Mouse (Mus musculus) heart, embryonic 16.5 days (tissue): ENCODE measurements around the gene Ogfod3. TPM values are rescaled to one million over a fixed set of nuclear protein-coding genes. Genes with fewer than 3 reads are reported as not detected.

ENCODE experiments used
- ATAC-seq: fragments of 200-750 bp; cut with Nextera tagmentation; replicated peaks from 2 replicates; pipeline ENCODE4 v1.8.0; 2017; ENCODE audit warnings: moderate number of reproducible peaks; ENCODE audit not compliant: insufficient read depth, low FRiP score; ENCODE audit errors: extremely low read depth
- H3K27ac ChIP-seq: fragments of 300-500 bp; sonication (generic); 2 replicates; pipeline ENCODE4 v1.5.1; 2014; ENCODE audit warnings: mild to moderate bottlenecking, low read length, control low read depth, moderate library complexity
- H3K27me3 ChIP-seq: fragments of 300-500 bp; sonication (generic); 2 replicates; pipeline ENCODE4 v1.6.1; 2014; ENCODE audit warnings: low read length, mixed read lengths; ENCODE audit not compliant: control insufficient read depth, insufficient read depth
- H3K36me3 ChIP-seq: fragments of 300-500 bp; sonication (generic); 2 replicates; pipeline ENCODE4 v1.6.1; 2014; ENCODE audit not compliant: control insufficient read depth, insufficient read depth
- H3K4me1 ChIP-seq: fragments of 300-500 bp; sonication (generic); 2 replicates; pipeline ENCODE4 v1.6.1; 2014; ENCODE audit warnings: low read length, mixed read lengths; ENCODE audit not compliant: control insufficient read depth, insufficient read depth
- H3K4me2 ChIP-seq: fragments of 300-500 bp; sonication (generic); 2 replicates; pipeline ENCODE4 v1.6.1; 2014; ENCODE audit warnings: low read depth, mild to moderate bottlenecking, control low read depth, low read length
- H3K4me3 ChIP-seq: fragments of 300-500 bp; sonication (generic); 2 replicates; pipeline ENCODE4 v1.5.1; 2014; ENCODE audit warnings: mild to moderate bottlenecking, control low read depth, low read length
- H3K9ac ChIP-seq: fragments of 300-500 bp; sonication (generic); 2 replicates; pipeline ENCODE4 v1.6.1; 2014; ENCODE audit warnings: low read length, control low read depth
- H3K9me3 ChIP-seq: fragments of 300-500 bp; sonication (generic); replicated peaks from 2 replicates; pipeline ENCODE4 v1.6.1; 2016; ENCODE audit warnings: low read length; ENCODE audit not compliant: control insufficient read depth
- WGBS: fragments of 180-500 bp; shearing (Covaris S2); extraction: QIAGEN DNeasy Blood & Tissue Kit; methylation state at CpG from one replicate; pipeline ENCODE4 v1.1.7; 2014; 5-methylcytosine and 5-hydroxymethylcytosine counted together
- polyA plus RNA-seq: library from polyadenylated mRNA; unstranded; fragments of >200 nt; fragmentation: Nextera tagmentation; extraction: Ambion mirVana; gene quantifications from 2 replicates; pipeline ENCODE4 v1.2.1, GENCODE M21; 2015

Ogfod3 gene
- polyA plus RNA-seq: 28.2 and 32.7 TPM in 2 replicates

DNA sequence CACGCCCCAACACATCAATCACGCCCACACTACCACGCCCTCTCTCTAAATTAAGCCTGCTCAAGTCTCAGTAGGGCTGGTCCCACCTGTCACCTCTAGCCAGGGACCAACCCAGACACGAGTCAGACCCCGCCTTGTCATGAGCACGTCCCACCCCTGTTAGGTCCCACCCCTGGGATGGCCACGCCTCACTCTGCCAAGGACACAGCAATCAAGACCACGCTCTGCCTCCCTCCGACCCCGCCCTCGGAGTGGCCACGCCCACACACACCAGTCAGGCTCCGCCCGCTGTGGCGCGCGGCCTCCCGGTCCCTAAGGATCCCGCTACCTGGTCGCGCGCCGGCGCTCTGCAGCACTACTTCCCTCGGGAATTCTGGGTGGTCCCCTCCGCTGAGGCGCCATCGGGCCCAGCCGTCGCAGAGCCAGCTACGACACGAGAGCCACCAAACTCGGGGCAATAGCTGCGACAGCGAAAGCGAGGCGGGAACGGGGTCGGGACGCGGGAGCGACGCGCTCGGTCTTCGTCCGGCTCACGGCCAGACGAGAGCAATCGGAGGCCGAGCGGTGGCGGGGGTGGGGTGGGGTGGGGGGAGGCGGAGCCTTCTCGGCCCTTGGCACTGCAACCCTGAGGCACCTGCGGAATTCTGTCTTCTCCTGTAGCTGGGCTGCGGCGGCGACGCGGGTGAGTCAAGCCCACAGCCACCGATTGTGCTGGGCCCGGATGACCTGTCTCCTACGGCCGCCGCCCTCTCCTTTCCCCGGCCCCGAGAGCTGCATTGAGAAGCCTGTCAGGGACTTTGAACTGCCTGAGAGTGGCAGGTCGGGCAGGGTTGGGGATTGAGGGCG lies at the start of gene Ogfod3, which contains the start of gene Hexdc:
Gene Ogfod3, minus strand, starts transcription at position 551 of the 846 bp plus-strand sequence.
Gene Hexdc, plus strand, starts transcription at position 273 of the 846 bp plus-strand sequence.
- H3K4me1 ChIP-seq: peaks cover 11% of the 10 kb centered on the region
- H3K9ac ChIP-seq: peak within 1 kb of the TSS; percentile 91
- no peaks in the 10 kb centered on the region for H3K9me3 ChIP-seq
- H3K4me2 ChIP-seq: peak within 1 kb of the TSS; percentile 90
- H3K27ac ChIP-seq: peak within 1 kb of the TSS; percentile 83
- peaks cover 6% of the 10 kb centered on the region; the same call in 1 of the 2 replicates for H3K36me3 ChIP-seq
- peak within 1 kb of the TSS; percentile 69 for H3K4me3 ChIP-seq
- ATAC-seq: peak; percentile 98
- under 1% methylated on average over 66 of the region's 70 CpGs for WGBS
- H3K27me3 ChIP-seq: no peaks in the 10 kb centered on the region

DNA sequence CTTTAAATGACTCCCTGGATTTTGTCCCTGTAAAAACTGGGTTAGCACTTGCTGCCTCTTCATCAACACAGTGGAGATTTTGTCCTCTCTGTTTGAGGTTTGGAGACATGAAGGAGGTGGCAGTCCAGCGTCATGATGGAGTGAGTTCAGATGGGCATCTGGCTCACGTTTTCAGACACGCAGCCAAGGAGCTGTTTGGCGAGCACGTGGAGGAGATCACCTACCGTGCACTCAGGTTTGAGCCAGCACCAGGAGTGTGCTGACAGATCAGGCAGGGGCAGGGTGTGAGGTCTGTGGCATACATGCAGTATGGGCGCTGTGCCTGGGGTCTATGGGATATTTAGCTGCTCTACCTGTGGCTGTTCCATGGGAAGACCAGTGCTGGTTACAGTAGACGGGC lies 45.7 kb upstream of the Ogfod3 start:
- 82% methylated on average over 8 of the region's 8 CpGs for WGBS
- Histone ChIP-seq H3K27ac (no peak overlapping the region), H3K9ac (no peak overlapping the region), H3K27me3 (no peaks in the 10 kb centered on the region), H3K36me3 (peaks cover 72% of the 10 kb centered on the region), H3K4me1 (no peaks in the 10 kb centered on the region), H3K4me2 (no peak overlapping the region), H3K9me3 (no peaks in the 10 kb centered on the region), H3K4me3 (no peak overlapping the region)
- ATAC-seq: no peak

DNA sequence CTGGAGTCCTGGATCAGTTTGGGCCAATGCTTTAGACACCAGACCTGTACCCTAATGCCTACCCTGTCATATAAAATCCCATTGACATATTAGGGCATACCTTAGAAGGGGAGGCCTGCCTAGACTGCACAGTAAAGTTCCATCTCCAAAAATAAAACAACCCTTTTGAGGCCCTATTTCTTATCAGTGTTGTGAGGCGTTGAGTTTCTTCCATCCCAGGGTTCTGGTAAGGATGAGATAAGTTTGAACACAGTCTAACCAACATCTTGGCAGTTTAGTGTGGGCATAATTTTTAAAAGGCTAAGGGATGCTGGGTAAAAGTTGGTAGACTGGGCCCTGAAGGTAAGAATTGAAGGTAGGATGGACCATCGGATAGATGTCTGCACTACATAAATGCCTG lies 35.2 kb upstream of the Ogfod3 start:
- peak overlapping the region; percentile 33; the same call in 1 of the 2 replicates for H3K27ac ChIP-seq
- ATAC-seq: no peak
- no peaks in the 10 kb centered on the region for H3K9me3 ChIP-seq
- peaks cover 33% of the 10 kb centered on the region for H3K36me3 ChIP-seq
- WGBS: 67% methylated on average over 2 of the region's 2 CpGs
- no peak overlapping the region for H3K4me3 ChIP-seq
- H3K4me1 ChIP-seq: peaks cover 24% of the 10 kb centered on the region
- 0 out of 2 replicates have a peak overlapping the region, but pooled peaks have one; percentile 14 for H3K9ac ChIP-seq
- no peaks in the 10 kb centered on the region for H3K27me3 ChIP-seq
- peak overlapping the region; percentile 14; the same call in 1 of the 2 replicates for H3K4me2 ChIP-seq

DNA sequence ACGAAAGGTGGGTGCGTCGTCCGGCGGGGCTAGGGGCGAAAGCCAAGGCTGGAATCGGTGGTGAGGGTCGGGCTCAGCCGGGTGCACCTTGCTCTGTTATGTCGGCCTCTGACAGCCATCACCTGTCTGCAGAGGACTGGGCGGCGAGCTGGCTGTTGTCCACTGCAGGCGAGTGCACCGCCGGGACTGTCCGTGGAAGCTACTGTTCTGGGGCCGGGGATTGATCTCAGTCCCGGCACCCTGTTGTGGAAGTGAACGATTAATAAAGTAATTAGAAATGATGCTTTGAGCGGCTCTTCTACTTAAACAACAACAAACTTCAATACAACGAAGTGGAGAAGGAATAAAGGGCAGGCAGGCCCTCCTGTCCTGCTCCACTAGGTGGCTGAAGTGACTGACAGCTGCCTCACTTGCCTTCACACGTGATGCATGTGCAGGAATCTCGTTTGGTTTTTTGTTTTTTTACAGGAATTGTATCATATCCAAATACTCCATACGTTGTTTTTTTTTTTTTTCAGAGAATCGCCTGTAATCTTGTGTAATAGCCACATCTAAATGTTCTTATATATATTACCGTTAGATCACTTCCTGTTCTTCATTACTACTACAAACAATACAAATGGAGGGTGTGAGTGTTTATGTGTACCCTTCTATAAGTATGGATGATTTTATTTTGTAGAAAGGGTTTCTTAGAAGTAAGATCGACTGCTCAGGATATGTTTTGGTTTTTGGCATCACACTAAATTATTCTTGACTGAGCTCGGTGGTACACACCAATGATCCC lies 33.0 kb upstream of the Ogfod3 start:
- peak overlapping the region; percentile 98 for H3K27ac ChIP-seq
- H3K27me3 ChIP-seq: no peaks in the 10 kb centered on the region
- peak; percentile 19 for ATAC-seq
- H3K4me2 ChIP-seq: peak overlapping the region; percentile 73
- H3K4me1 ChIP-seq: peaks cover 27% of the 10 kb centered on the region
- WGBS: 3% methylated on average over 28 of the region's 28 CpGs
- peak overlapping the region; percentile 91 for H3K9ac ChIP-seq
- no peaks in the 10 kb centered on the region for H3K9me3 ChIP-seq
- peaks cover 16% of the 10 kb centered on the region for H3K36me3 ChIP-seq
- H3K4me3 ChIP-seq: peak overlapping the region; percentile 92

DNA sequence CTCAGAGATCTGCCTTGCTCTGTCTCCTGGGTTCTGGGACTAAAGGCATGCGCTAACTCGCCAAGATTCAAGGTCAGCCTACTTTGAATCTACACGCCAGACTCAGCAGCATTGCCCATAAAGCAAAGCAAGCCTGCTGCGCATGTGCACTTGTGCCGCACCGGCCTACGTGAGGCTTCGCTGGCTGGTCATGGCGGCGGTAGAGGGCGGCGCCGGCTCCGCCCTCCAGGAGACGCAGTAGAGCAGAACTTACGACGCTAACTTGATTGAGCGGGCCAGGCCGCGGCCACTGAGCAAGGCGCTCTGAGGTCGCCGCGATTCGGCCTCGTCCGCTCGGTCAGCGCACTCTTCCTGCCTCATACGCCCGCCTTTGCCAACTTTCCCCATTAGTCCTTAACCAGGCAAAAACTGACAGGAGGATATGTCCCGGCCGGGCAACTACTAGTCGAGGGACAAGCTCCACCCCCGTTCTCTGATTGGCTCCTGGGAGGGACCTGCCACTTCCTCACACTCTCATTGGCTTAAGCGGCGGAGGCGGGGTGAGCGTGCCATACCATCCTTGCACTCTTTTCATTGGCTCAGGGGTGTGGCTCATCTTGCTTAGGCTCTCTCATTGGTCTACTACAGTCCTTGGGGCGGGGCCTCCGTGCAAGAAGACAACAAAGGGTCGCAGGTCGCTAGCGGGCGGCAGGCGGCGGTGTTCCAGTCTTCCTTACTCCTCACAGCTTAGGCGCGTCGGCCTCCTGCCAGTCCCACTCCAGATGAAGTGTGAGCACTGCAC lies 32.2 kb upstream of the Ogfod3 start, which contains the start of gene Narf:
Gene Narf, plus strand, starts transcription at position 690 of the 781 bp plus-strand sequence.
- Histone ChIP-seq H3K4me2 (peak within 1 kb of the TSS; percentile 73), H3K27ac (peak within 1 kb of the TSS; percentile 100), H3K36me3 (peaks cover 12% of the 10 kb centered on the region; the same call in 1 of the 2 replicates), H3K9me3 (no peaks in the 10 kb centered on the region), H3K9ac (peak within 1 kb of the TSS; percentile 91), H3K27me3 (no peaks in the 10 kb centered on the region), H3K4me3 (peak within 1 kb of the TSS; percentile 92), H3K4me1 (peaks cover 32% of the 10 kb centered on the region)
- peak; percentile 98 for ATAC-seq
- WGBS: under 1% methylated on average over 50 of the region's 50 CpGs

DNA sequence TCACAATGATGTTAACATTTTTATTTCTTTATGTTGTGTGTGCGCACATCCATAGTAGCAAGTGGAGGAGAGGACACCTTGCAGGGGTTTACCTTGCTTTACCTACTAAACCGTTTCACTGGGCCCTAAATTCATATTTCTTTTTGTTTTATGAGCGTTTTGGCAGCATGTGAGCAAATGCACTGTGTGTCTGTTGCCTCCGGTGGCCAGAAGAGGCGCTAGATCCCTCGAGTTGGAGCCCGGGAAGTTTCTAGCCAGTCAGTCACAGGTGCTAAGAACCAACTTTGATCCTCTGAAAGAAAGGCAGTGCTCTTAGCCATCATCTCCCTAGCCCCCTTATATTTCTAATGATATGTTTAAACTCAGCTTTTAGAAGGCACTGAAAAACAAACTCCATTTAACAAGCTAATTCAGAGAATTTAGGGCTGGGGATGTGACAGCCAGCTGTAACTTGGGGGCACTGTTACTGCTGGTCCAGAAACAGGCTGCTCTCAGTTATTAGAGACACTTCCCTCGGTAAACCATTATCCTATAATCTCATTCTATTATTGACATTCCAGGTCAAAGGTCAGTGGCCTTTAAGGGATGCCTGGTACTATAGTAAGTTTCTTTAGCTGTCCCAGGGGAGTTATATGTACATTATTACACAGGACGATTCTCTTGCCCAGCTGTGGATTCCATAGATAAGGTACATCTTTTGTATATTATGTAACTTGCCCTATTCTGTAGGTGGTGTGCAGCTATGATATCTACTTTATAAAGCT lies 31.1 kb upstream of the Ogfod3 start:
- H3K27me3 ChIP-seq: no peaks in the 10 kb centered on the region
- peak overlapping the region; percentile 100 for H3K27ac ChIP-seq
- no peak overlapping the region for H3K4me3 ChIP-seq
- no peak for ATAC-seq
- H3K4me2 ChIP-seq: peak overlapping the region; percentile 68
- WGBS: 31% methylated on average over 9 of the region's 9 CpGs
- peaks cover 35% of the 10 kb centered on the region for H3K4me1 ChIP-seq
- peaks cover 7% of the 10 kb centered on the region; the same call in 1 of the 2 replicates for H3K36me3 ChIP-seq
- H3K9ac ChIP-seq: peak overlapping the region; percentile 89
- H3K9me3 ChIP-seq: no peaks in the 10 kb centered on the region

DNA sequence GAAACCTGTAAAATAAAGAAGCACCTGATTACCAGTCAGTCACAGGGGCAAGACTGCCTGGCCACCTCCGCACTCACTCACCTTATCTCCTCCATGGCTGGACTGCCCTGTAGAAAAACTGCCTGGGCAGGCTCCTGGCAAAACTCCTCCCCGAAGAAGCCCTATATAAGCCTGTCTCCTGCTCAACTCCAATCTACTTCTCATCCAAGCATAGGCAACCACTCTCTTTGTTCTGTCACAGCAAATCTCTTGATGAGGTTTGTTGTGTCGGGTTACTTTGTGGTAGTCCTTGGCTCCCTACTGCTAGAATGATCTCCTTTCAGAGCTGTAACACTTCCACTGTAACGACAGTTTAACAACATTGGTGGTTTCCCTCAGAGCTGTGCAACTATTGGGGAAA lies 28.2 kb upstream of the Ogfod3 start:
- 25% methylated on average over 4 of the region's 4 CpGs for WGBS
- H3K27ac ChIP-seq: no peak overlapping the region
- no peak overlapping the region for H3K4me2 ChIP-seq

More for the DNA sequence above, 28.2 kb upstream of the Ogfod3 start:
- Histone ChIP-seq H3K36me3 (no peaks in the 10 kb centered on the region), H3K9me3 (no peaks in the 10 kb centered on the region), H3K27me3 (no peaks in the 10 kb centered on the region), H3K4me1 (peaks cover 31% of the 10 kb centered on the region), H3K4me3 (no peak overlapping the region), H3K9ac (0 out of 2 replicates have a peak overlapping the region, but pooled peaks have one; percentile 34)
- no peak for ATAC-seq
